Mouse (Mus musculus) testis, adult 2 months (tissue): ENCODE results near the gene Psmd3. TPM values are rescaled to one million over a fixed set of nuclear protein-coding genes. Genes with fewer than 3 reads are reported as not detected.
"Not testable (repeated sequence)": the region's sequence is repeated elsewhere in the genome, so short reads cannot be mapped to it uniquely, and the experiment has no call there.

Experiments
- H3K27ac ChIP-seq: fragments of 200-500 bp; 2 replicates; pipeline ENCODE4 v1.5.1; 2012; ENCODE audit warnings: low read depth, low read length; ENCODE audit not compliant: control insufficient read depth, insufficient read depth
- H3K27me3 ChIP-seq: fragments of 200-500 bp; 2 replicates; pipeline ENCODE4 v1.6.1; 2012; ENCODE audit warnings: mild to moderate bottlenecking, low read length, moderate library complexity; ENCODE audit not compliant: control insufficient read depth, insufficient read depth
- H3K36me3 ChIP-seq: fragments of 200-500 bp; 2 replicates; pipeline ENCODE4 v1.6.1; 2012; ENCODE audit warnings: mild to moderate bottlenecking, low read length; ENCODE audit not compliant: control insufficient read depth, insufficient read depth
- H3K4me1 ChIP-seq: fragments of 200-500 bp; 2 replicates; pipeline ENCODE4 v1.6.1; 2012; ENCODE audit warnings: low read length; ENCODE audit not compliant: control insufficient read depth, insufficient read depth
- H3K4me3 ChIP-seq: fragments of 200-500 bp; 2 replicates; pipeline ENCODE4 v1.5.1; 2012; ENCODE audit warnings: low read depth, mild to moderate bottlenecking, low read length, moderate library complexity, mixed read lengths; ENCODE audit not compliant: control insufficient read depth
- CTCF ChIP-seq: fragments of 200-500 bp; IDR thresholded peaks from 2 replicates; pipeline ENCODE4 v1.5.1; 2012; ENCODE audit warnings: low read depth, mild to moderate bottlenecking, inconsistent platforms, low read length, moderate library complexity; ENCODE audit not compliant: control insufficient read depth, insufficient read depth, insufficient replicate concordance
- POLR2A ChIP-seq: fragments of 200-500 bp; IDR thresholded peaks from 2 replicates; pipeline ENCODE4 v1.6.1; 2012; ENCODE audit warnings: low read depth, mild to moderate bottlenecking, inconsistent platforms, low read length, moderate library complexity; ENCODE audit not compliant: control insufficient read depth
- polyA plus RNA-seq: library from polyadenylated mRNA; depleted of rRNA; stranded (reverse); fragments of >200 nt; gene quantifications from 2 replicates; pipeline ENCODE4 v1.2.3, GENCODE M21; 2012; rRNA removed

The Psmd3 gene
- 70.2 and 78.9 TPM in 2 replicates for polyA plus RNA-seq

GRCm38 (mm10) chr11:98681786-98682745 is at the start of gene Psmd3:
TSS of gene Psmd3 (plus strand) at chr11:98682554.
- H3K4me3 ChIP-seq, result peak within 1 kb of the TSS; percentile 95
- peak; percentile 69 for TF ChIP-seq POLR2A
- no peak for TF ChIP-seq CTCF
- H3K36me3 ChIP-seq, result peaks cover 3% of the 10 kb centered on the region
- no peaks in the 10 kb centered on the region for H3K27me3 ChIP-seq
- peak within 1 kb of the TSS; percentile 82 for H3K27ac ChIP-seq
- H3K4me1 ChIP-seq, result peaks cover 2% of the 10 kb centered on the region

DNA sequence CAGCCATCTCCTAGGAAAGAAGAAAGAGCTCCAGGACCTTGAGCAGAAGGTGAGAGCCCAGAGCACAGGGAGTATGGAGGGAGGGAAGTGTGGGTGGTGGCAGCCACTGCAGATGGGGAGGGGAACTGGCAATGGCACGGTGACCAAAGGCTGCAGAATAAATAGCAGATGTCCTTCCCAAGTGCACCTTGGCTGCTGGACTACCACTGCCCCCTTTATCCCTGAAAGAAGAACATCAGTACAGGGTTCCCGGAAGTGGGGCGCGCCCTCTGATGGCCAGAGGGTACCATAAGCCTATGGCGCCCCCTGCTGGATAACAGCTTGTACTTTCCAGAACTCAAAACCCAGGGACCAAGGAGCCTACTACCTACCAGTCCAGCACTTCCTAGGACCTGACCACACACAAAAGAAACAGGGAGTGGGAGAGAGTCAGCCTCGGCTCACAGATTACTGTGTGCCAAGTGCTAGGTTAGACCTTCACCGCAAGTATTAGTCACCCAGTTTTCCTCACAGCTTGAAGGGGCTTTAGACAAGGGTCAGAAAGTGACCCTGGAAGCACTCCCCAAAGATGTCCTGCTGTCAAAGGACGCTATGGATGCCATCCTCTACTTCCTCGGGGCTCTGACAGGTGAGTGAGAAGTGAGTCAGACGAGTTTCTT is 46.9 kb upstream of the Psmd3 start:
- not testable (repeated sequence) for H3K4me1 ChIP-seq, H3K27ac ChIP-seq, H3K27me3 ChIP-seq, H3K36me3 ChIP-seq
- H3K4me3 ChIP-seq, result peak overlapping the region; percentile 34
- TF ChIP-seq CTCF, result peak; percentile 39; the same call in 1 of the 2 replicates

GRCm38 (mm10) chr11:98637501-98637900 is 44.9 kb upstream of the Psmd3 start:
- H3K27ac ChIP-seq, result no peak overlapping the region
- no peaks in the 10 kb centered on the region for H3K36me3 ChIP-seq
- H3K4me1 ChIP-seq, result no peaks in the 10 kb centered on the region
- H3K4me3 ChIP-seq, result no peak overlapping the region
- TF ChIP-seq CTCF, result no peak
- no peak for TF ChIP-seq POLR2A
- no peaks in the 10 kb centered on the region for H3K27me3 ChIP-seq

DNA sequence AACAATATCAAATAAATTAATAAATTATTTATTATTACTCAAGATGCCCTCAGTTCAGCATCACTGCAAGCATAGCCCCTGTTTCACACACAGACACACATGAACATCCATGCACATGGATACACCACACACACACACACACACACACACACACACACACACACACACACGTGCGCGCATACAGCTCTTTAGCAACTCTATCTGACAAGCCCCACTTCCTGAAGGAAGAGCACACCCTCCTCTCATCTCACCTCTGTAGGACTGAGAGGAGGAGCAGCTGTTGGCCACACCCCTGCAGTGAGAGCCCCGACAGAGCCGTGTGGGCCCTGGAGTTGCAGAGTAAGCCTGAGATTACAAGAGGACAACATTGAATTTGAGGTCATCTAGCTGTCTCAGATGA is 42.3 kb upstream of the Psmd3 start:
- TF ChIP-seq POLR2A (no peak), CTCF (no peak)
- Histone ChIP-seq H3K4me1 (no peaks in the 10 kb centered on the region), H3K27ac (no peak overlapping the region), H3K4me3 (no peak overlapping the region), H3K27me3 (no peaks in the 10 kb centered on the region), H3K36me3 (no peaks in the 10 kb centered on the region)

GRCm38 (mm10) chr11:98644757-98645156 is 37.6 kb upstream of the Psmd3 start:
- no peaks in the 10 kb centered on the region for H3K4me1 ChIP-seq
- H3K27me3 ChIP-seq, result no peaks in the 10 kb centered on the region
- H3K27ac ChIP-seq, result no peak overlapping the region
- TF ChIP-seq POLR2A (no peak), CTCF (no peak)
- no peak overlapping the region for H3K4me3 ChIP-seq
- no peaks in the 10 kb centered on the region for H3K36me3 ChIP-seq

GRCm38 (mm10) chr11:98645946-98646345 is 36.4 kb upstream of the Psmd3 start:
- Histone ChIP-seq H3K27me3 (no peaks in the 10 kb centered on the region), H3K27ac (no peak overlapping the region), H3K4me3 (no peak overlapping the region), H3K4me1 (no peaks in the 10 kb centered on the region), H3K36me3 (no peaks in the 10 kb centered on the region)
- TF ChIP-seq CTCF (no peak), POLR2A (no peak)

- H3K27me3 ChIP-seq, result no peaks in the 10 kb centered on the region
- H3K4me1 ChIP-seq, result no peaks in the 10 kb centered on the region
- H3K27ac ChIP-seq, result no peak within 1 kb of the TSS
- H3K4me3 ChIP-seq, result no peak within 1 kb of the TSS
- no peaks in the 10 kb centered on the region for H3K36me3 ChIP-seq
- TF ChIP-seq POLR2A (no peak), CTCF (no peak)
Observed at GRCm38 (mm10) chr11:98646459-98646858, 35.9 kb upstream of the Psmd3 start, which contains the start of gene Gsdma2. TSS of gene Gsdma2 (plus strand) at chr11:98646759.
